Mouse (Mus musculus) stomach, embryonic 16.5 days (tissue): ENCODE results near the gene Tbxa2r. TPM values are rescaled to one million over a fixed set of nuclear protein-coding genes. Genes with fewer than 3 reads are reported as not detected.

Experiments used
- ATAC-seq: fragments of 200-750 bp; cut with Nextera tagmentation; 2 replicates; pipeline ENCODE4 v1.8.0; 2017; ENCODE audit warnings: moderate number of reproducible peaks, moderate TSS enrichment; ENCODE audit not compliant: insufficient read depth, low FRiP score
- H3K27ac ChIP-seq: fragments of 300-500 bp; sonication (generic); 2 replicates; pipeline ENCODE4 v1.5.1; 2014; ENCODE audit warnings: low read length
- H3K27me3 ChIP-seq: fragments of 300-500 bp; sonication (generic); 2 replicates; pipeline ENCODE4 v1.6.1; 2014; ENCODE audit warnings: low read length, control low read depth, mixed read lengths; ENCODE audit not compliant: control insufficient read depth, insufficient read depth
- H3K36me3 ChIP-seq: fragments of 300-500 bp; sonication (generic); 2 replicates; pipeline ENCODE4 v1.6.1; 2014; ENCODE audit warnings: low read length; ENCODE audit not compliant: control insufficient read depth, insufficient read depth
- H3K4me1 ChIP-seq: fragments of 300-500 bp; sonication (generic); 2 replicates; pipeline ENCODE4 v1.6.1; 2014; ENCODE audit warnings: low read length, control low read depth, mixed read lengths; ENCODE audit not compliant: control insufficient read depth, insufficient read depth
- H3K4me2 ChIP-seq: fragments of 300-500 bp; sonication (generic); 2 replicates; pipeline ENCODE4 v1.6.1; 2014; ENCODE audit warnings: low read depth, low read length, mixed read lengths
- H3K4me3 ChIP-seq: fragments of 300-500 bp; sonication (generic); replicated peaks from 2 replicates; pipeline ENCODE4 v1.5.1; 2014; ENCODE audit warnings: mild to moderate bottlenecking, low read length
- H3K9ac ChIP-seq: fragments of 300-500 bp; sonication (generic); 2 replicates; pipeline ENCODE4 v1.6.1; 2014; ENCODE audit warnings: low read length
- H3K9me3 ChIP-seq: fragments of 300-500 bp; sonication (generic); replicated peaks from 2 replicates; pipeline ENCODE4 v1.6.1; 2016; ENCODE audit warnings: low read length, control low read depth; ENCODE audit not compliant: control insufficient read depth
- WGBS: fragments of 180-500 bp; shearing (Covaris S2); extraction: QIAGEN DNeasy Blood & Tissue Kit; methylation state at CpG from one replicate; pipeline ENCODE4 v1.1.7; 2014; 5-methylcytosine and 5-hydroxymethylcytosine counted together
- polyA plus RNA-seq: library from polyadenylated mRNA; unstranded; fragments of >200 nt; fragmentation: Nextera tagmentation; extraction: Ambion mirVana; gene quantifications from 2 replicates; pipeline ENCODE4 v1.2.1, GENCODE M21; 2015

Gene Tbxa2r
- polyA plus RNA-seq, 1 experiment from 2014 or later: 28.1 TPM

DNA sequence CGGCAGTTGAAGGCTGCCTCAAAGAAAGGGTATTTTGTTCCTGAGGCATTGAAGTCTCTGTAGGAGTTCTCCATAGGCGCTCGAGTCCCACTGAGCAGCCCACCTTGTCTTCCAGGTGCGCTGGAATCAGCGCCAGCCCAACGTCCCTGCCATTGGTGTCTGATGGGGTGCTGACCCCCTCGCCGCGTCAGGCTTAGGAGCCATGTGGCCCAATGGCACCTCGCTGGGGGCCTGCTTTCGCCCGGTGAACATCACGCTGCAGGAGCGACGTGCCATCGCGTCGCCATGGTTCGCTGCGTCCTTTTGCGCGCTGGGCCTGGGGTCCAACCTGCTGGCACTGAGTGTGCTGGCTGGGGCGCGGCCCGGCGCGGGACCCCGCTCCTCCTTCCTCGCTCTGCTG is 3.7 kb downstream of the Tbxa2r start:
- peak overlapping the region; percentile 23; the same call in 1 of the 2 replicates for H3K9ac ChIP-seq
- no peaks in the 10 kb centered on the region for H3K27me3 ChIP-seq
- ATAC-seq: no peak
- H3K4me2 ChIP-seq: peak overlapping the region; percentile 8; the same call in 1 of the 2 replicates
- peaks cover 50% of the 10 kb centered on the region for H3K4me1 ChIP-seq
- peak overlapping the region; percentile 12 for H3K4me3 ChIP-seq
- H3K27ac ChIP-seq: no peak overlapping the region
- 37% methylated on average over 29 of the region's 29 CpGs for WGBS
- no peaks in the 10 kb centered on the region for H3K9me3 ChIP-seq
- H3K36me3 ChIP-seq: no peaks in the 10 kb centered on the region

DNA sequence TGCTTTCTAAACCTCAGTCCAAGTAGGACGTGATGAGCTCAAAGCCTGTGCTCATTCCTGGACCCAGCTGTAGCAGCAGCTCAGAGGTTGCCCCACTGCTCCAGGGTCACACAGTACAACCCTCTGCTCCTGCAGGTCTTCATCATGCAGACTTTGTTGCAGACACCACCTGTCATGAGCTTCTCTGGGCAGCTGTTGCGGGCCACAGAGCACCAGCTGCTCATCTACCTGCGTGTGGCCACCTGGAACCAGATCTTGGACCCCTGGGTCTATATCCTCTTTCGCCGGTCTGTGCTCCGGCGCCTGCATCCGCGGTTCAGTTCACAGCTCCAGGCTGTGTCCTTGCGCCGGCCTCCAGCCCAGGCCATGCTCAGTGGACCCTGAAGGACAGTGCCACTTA is 5.8 kb downstream of the Tbxa2r start:
- no peaks in the 10 kb centered on the region for H3K9me3 ChIP-seq
- no peak for ATAC-seq
- H3K27me3 ChIP-seq: no peaks in the 10 kb centered on the region
- H3K4me1 ChIP-seq: peaks cover 37% of the 10 kb centered on the region
- H3K27ac ChIP-seq: peak overlapping the region; percentile 94
- 71% methylated on average over 11 of the region's 11 CpGs for WGBS
- H3K9ac ChIP-seq: peak overlapping the region; percentile 33; the same call in 1 of the 2 replicates
- no peak overlapping the region for H3K4me2 ChIP-seq
- no peaks in the 10 kb centered on the region for H3K36me3 ChIP-seq
- H3K4me3 ChIP-seq: no peak overlapping the region

DNA sequence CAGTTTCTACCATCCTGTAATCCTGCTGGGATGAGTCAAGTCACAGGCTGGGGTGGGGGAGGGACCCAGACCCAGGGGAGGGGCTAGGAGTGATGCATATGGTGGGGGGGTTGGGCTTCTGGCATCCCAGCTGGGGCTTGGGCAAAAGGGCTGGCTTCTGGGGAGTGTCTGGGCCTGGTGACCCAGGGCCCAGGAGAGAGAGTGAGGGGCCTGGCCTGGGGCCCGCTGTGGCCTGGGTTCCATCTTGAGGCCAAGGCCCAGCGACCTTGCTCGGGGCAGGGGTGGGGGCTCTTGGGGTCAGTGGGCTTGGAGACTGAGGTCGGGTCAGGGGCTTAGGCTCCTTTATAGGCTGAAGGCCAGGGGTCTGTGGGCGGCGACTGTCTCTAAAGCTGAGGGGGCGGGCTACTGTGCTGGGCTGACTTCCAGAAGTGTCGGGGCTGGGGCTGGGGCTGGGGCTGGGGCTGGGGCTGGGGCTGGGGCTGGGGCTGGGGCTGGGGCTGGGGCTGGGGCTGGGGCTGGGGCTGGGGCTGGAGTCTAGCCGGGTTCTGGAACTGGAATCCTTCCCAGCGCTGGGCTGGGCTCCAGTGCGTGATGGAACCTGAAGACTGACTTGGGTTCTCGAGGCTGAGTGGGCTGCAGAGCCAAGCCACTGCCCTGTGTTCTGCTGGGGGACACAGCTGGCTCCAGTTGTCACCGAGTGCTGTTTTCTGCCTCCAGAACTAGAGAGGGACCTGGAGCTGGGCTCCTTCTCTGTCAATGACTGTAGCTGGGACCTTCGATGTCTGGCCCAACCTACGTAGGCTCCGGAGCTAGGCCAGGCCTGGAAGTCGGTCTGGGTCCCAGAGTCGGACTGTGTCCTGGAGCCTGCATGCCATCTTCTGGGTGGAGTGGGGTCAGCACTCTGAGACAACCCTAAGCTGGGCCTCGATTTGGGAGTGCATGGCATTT is 7.1 kb downstream of the Tbxa2r start:
- Histone ChIP-seq H3K4me3 (no peak overlapping the region), H3K9me3 (no peaks in the 10 kb centered on the region), H3K27ac (peak overlapping the region; percentile 94), H3K9ac (peak overlapping the region; percentile 56; the same call in 1 of the 2 replicates), H3K27me3 (no peaks in the 10 kb centered on the region), H3K36me3 (no peaks in the 10 kb centered on the region), H3K4me2 (peak overlapping the region; percentile 20), H3K4me1 (peaks cover 30% of the 10 kb centered on the region)
- WGBS: 41% methylated on average over 17 of the region's 19 CpGs
- ATAC-seq: peak; percentile 75

DNA sequence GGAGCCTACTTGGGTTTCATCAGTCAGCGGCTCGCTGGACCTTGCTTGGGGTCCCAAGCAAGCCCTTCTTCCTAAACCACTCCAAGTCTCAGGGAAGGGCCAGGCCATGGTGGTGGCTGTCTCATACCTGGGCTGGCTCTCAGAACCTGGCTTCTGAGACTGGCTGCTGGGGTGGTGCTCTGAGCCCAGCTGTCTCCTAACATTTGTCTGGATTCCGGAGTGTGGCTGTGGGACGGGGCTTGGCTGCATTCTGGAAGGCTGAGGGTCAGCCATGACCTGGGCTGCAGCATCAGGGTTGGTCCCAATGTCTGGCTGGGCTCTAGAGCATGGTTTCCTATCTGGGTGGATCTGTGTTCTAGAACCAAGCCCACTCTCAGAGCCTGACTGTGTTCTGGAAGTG is 8.0 kb downstream of the Tbxa2r start:
- Histone ChIP-seq H3K9me3 (no peaks in the 10 kb centered on the region), H3K36me3 (no peaks in the 10 kb centered on the region), H3K27ac (peak overlapping the region; percentile 94), H3K4me3 (no peak overlapping the region), H3K4me2 (no peak overlapping the region), H3K27me3 (no peaks in the 10 kb centered on the region), H3K9ac (peak overlapping the region; percentile 51; the same call in 1 of the 2 replicates), H3K4me1 (peaks cover 31% of the 10 kb centered on the region)
- no peak for ATAC-seq
- WGBS: 85% methylated on average over 4 of the region's 4 CpGs

DNA sequence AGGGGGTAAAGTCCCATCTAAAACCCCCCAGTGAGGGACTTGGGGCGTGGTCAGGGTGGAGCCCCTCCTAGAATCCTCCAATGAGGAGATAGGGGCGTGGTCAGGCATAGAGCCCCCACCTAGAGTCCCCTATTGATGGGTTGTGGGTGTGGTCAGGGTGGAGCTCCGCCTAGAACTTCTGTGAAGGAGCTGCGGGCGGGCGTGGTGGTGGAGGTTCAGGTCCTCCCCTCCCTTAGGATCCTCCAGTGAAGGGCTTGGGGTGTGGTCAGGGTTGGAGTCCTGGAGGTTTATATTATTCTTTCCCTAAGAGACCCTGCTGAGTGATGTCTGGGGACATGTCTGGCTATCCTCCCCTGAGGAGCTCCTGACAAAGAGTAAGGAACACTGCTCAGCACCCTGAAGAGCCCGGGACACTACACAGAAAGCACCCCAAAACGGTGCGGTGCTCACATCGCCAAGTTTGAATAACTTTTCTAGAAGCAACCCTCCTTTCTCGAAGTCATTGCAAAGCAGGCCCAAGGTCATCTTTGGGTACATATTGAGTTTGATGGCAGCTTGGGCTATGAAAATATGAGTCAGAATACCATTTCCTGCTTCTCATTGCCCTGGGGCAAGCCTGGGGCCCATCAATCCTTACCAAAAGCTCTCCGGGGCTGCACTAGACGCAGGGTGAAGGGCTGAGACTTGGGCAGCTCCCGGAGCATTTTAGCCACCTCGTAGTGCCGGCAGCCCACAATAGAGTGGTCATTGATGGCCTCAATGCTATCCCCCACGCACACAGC is 12.2 kb downstream of the Tbxa2r start:
- Histone ChIP-seq H3K4me2 (no peak overlapping the region), H3K9me3 (no peaks in the 10 kb centered on the region), H3K9ac (no peak overlapping the region), H3K4me3 (no peak overlapping the region), H3K27me3 (peaks cover 20% of the 10 kb centered on the region), H3K36me3 (no peaks in the 10 kb centered on the region), H3K4me1 (peaks cover 19% of the 10 kb centered on the region; the same call in 1 of the 2 replicates), H3K27ac (no peak overlapping the region)
- 46% methylated on average over 17 of the region's 17 CpGs for WGBS
- no peak for ATAC-seq

DNA sequence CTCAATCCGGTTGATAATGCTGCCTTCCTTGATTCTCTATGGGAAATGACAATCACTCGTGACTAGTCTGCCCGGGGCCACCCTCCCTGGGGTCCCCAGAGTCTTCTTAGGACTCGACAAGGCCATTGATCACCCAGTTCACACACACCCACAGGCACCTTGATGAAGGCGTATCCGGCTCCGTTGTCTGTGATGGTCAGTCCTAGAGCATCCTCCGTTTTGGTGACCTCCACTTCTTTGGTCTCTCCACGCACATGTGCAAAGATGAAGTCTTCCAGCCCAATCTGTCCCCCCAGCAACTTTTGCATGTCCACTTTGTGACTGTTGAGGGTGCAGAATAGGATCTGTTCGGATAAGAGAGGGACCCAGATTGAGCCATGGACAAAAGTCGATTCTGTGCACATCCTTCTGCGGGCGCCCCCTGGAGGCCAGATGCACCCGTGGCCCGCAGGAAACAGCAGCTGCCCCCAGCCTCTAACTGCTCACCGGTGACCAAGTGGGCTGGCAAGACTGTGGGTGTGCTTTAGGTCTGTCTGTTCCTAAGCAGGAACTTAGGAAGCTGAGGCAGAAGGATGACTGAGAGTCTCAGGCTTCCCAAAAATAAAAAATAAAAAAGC is 12.9 kb downstream of the Tbxa2r start:
- WGBS: 36% methylated on average over 16 of the region's 16 CpGs
- Histone ChIP-seq H3K36me3 (no peaks in the 10 kb centered on the region), H3K4me1 (peaks cover 16% of the 10 kb centered on the region), H3K27ac (no peak overlapping the region), H3K4me3 (no peak overlapping the region), H3K9ac (no peak overlapping the region), H3K4me2 (no peak overlapping the region), H3K27me3 (peaks cover 20% of the 10 kb centered on the region), H3K9me3 (no peaks in the 10 kb centered on the region)
- no peak for ATAC-seq

DNA sequence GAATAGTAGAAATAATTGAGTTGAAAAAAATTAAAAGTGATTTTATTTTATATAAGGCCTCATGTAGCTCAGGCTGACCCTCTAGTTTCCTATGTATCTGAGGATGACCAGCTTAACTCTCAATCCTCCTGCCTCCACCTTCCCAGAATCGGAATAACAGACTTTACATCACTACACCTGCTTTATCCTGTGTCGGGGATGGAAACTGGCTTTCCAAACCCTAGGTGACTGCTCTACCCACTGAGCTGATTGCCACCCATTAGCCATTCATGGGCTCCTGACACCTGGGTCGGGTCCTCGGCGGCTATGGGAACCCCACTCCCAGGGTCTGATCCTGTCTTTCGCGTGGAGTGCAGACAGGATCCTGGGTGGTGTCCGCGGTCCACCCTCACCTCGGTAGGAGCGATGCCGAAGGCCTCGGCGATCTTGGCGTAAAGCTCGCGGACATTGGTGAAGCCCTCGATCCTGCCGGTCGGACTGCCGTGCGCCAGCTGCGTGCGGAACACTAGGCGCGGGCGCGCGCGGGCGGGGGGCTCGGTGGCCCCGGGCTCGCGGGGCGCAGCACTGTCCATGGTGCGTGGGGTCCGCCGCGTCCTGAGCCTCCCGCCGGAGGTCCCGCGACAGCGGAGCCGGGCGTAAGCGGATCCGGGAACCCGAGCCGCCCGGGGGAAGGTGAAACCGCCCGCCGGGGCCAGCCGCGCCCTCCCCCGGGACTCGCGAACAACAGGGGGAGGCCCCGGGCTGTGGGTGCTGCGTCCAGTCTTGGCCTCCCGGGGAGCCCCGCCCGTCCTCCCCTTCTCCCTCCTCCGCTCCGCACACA is 14.4 kb downstream of the Tbxa2r start, which contains the start of gene Gipc3:
TSS of gene Gipc3 (minus strand) at position 581 of the 820 bp plus-strand sequence.
- peaks cover 20% of the 10 kb centered on the region for H3K27me3 ChIP-seq

DNA sequence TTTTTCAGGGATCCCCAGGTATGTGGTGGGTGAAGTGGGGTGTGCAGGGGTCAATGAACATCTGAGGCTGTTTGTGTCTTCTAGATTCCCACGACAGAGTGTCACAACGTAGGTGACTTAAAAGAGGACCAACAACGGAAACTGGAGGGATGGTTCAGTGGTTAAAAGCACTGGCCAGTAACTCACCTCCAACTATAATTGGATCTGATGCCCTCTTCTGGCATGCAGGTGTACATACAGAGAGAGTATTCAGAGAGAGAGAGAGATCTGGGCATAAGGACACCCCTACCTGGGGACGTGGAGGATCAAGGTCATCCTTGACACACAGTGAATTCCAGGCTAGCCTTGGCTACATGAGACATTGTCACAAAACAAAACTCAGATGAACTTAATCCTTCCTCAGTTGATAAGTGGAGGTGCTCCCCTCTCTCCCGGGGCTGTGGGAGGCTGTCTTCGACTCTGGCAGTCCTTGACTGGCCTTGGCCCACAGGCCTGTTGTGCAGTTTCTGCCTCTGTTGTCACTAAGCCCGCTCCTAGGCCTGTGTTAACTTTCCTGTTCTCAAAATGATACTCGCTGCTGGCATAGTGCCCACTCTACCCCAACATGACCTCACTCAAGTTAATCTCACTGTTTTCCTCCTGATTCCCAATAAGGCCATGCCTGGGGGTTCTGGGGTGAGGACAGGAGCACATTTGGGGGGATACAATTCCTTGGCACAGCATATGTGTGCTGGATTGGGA is 16.1 kb downstream of the Tbxa2r start:
- Histone ChIP-seq H3K4me3 (no peak overlapping the region), H3K27me3 (peaks cover 20% of the 10 kb centered on the region), H3K9ac (no peak overlapping the region), H3K27ac (no peak overlapping the region), H3K36me3 (peaks cover 12% of the 10 kb centered on the region; the same call in 1 of the 2 replicates), H3K4me2 (no peak overlapping the region), H3K4me1 (peaks cover 35% of the 10 kb centered on the region), H3K9me3 (no peaks in the 10 kb centered on the region)
- ATAC-seq: no peak
- 44% methylated on average over 8 of the region's 8 CpGs for WGBS

More for the DNA sequence above, 14.4 kb downstream of the Tbxa2r start, which contains the start of gene Gipc3:
- WGBS: 3% methylated on average over 65 of the region's 67 CpGs
- peak within 1 kb of the TSS; percentile 83 for H3K4me2 ChIP-seq
- peaks cover 7% of the 10 kb centered on the region; the same call in 1 of the 2 replicates for H3K36me3 ChIP-seq
- peak within 1 kb of the TSS; percentile 51 for H3K4me3 ChIP-seq
- H3K9me3 ChIP-seq: no peaks in the 10 kb centered on the region
- H3K9ac ChIP-seq: peak within 1 kb of the TSS; percentile 78
- no peak within 1 kb of the TSS for H3K27ac ChIP-seq
- no peak for ATAC-seq
- H3K4me1 ChIP-seq: peaks cover 24% of the 10 kb centered on the region
